Mouse (Mus musculus): ENCODE measurements around the gene Mocs3.

GRCm38 (mm10) chr2:168205681-168206631, 24.5 kb upstream of the Mocs3 start:
- TF ChIP-seq POLR2A (IDR thresholded peaks at IDR 0.05; ENCODE audit: borderline replicate concordance, control insufficient read depth, low read depth, low read length) (no peak; the same call in 1 of the 2 replicates), CTCF (IDR thresholded peaks at IDR 0.05; ENCODE audit: control insufficient read depth, insufficient read depth, low read length) (no peak)
